Mouse (Mus musculus) stomach, embryonic 14.5 days (tissue): ENCODE data around the gene Sos2. TPM values are rescaled to one million over a fixed set of nuclear protein-coding genes. Genes with fewer than 3 reads are reported as not detected.
"Not testable (repeated sequence)": the region's sequence is repeated elsewhere in the genome, so short reads cannot be mapped to it uniquely, and the experiment has no call there.

ENCODE experiments used
- ATAC-seq: fragments of 200-750 bp; cut with Nextera tagmentation; 2 replicates; pipeline ENCODE4 v1.8.0; 2017; ENCODE audit warnings: low read depth, moderate TSS enrichment; ENCODE audit not compliant: insufficient number of reproducible peaks, insufficient read depth, low FRiP score
- H3K27ac ChIP-seq: fragments of 300-500 bp; sonication (generic); 2 replicates; pipeline ENCODE4 v1.5.1; 2014; ENCODE audit warnings: mild to moderate bottlenecking, low read length, moderate library complexity, mixed read lengths
- H3K27me3 ChIP-seq: fragments of 300-500 bp; sonication (generic); 2 replicates; pipeline ENCODE4 v1.6.1; 2014; ENCODE audit warnings: low read length, control low read depth, mixed read lengths; ENCODE audit not compliant: control insufficient read depth, insufficient read depth
- H3K36me3 ChIP-seq: fragments of 300-500 bp; sonication (generic); 2 replicates; pipeline ENCODE4 v1.6.1; 2014; ENCODE audit warnings: mild to moderate bottlenecking, control low read depth, low read length, moderate library complexity, mixed read lengths; ENCODE audit not compliant: control insufficient read depth, insufficient read depth
- H3K4me1 ChIP-seq: fragments of 300-500 bp; sonication (generic); 2 replicates; pipeline ENCODE4 v1.6.1; 2014; ENCODE audit warnings: low read length, control low read depth, mixed read lengths; ENCODE audit not compliant: control insufficient read depth, insufficient read depth
- H3K4me2 ChIP-seq: fragments of 300-500 bp; sonication (generic); replicated peaks from 2 replicates; pipeline ENCODE4 v1.6.1; 2014; ENCODE audit warnings: low read depth, low read length, control low read depth
- H3K4me3 ChIP-seq: fragments of 300-500 bp; sonication (generic); 2 replicates; pipeline ENCODE4 v1.5.1; 2014; ENCODE audit warnings: low read depth, low read length, control low read depth
- H3K9ac ChIP-seq: fragments of 300-500 bp; sonication (generic); replicated peaks from 2 replicates; pipeline ENCODE4 v1.6.1; 2014; ENCODE audit warnings: low read depth, mild to moderate bottlenecking, control low read depth, low read length, moderate library complexity, mixed read lengths
- H3K9me3 ChIP-seq: fragments of 300-500 bp; sonication (generic); 2 replicates; pipeline ENCODE4 v1.6.1; 2016; ENCODE audit warnings: low read depth, low read length, control low read depth; ENCODE audit not compliant: control insufficient read depth
- WGBS: fragments of 180-500 bp; shearing (Covaris S2); extraction: QIAGEN DNeasy Blood & Tissue Kit; methylation state at CpG from one replicate; pipeline ENCODE4 v1.1.7; 2014; 5-methylcytosine and 5-hydroxymethylcytosine counted together
- polyA plus RNA-seq: library from polyadenylated mRNA; unstranded; fragments of >200 nt; fragmentation: Nextera tagmentation; extraction: Ambion mirVana; gene quantifications from 2 replicates; pipeline ENCODE4 v1.2.1, GENCODE M21; 2014

The Sos2 gene
- polyA plus RNA-seq, 1 experiment from 2014 or later: 15.0 TPM

DNA sequence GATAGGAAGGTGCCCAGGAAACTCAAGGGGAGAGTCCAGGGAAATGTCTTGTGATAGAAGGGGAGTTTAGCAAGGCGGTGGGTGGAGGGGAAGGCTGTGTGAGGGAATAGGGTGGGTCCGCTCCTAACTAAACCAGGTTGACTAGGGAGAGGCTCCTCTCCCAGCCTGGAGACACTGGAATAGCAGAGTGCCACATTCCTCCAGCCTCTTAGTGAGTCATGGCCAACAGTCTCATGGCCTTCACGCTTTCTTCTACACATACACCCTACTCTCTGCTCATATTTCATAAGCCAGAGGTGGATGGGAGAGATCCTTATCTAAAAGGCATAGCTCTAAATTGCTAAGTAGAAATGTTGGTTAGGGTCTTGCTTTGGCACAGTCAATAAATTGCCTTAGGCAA lies 111.7 kb downstream of the Sos2 start:
- no peak for ATAC-seq
- no peaks in the 10 kb centered on the region; the same call in 1 of the 2 replicates for H3K4me1 ChIP-seq
- no peak overlapping the region for H3K4me3 ChIP-seq
- H3K9me3 ChIP-seq: no peaks in the 10 kb centered on the region
- WGBS: 87% methylated on average over 3 of the region's 3 CpGs
- no peak overlapping the region for H3K27ac ChIP-seq
- no peak overlapping the region for H3K9ac ChIP-seq
- no peaks in the 10 kb centered on the region for H3K36me3 ChIP-seq
- H3K4me2 ChIP-seq: no peak overlapping the region
- H3K27me3 ChIP-seq: no peaks in the 10 kb centered on the region

DNA sequence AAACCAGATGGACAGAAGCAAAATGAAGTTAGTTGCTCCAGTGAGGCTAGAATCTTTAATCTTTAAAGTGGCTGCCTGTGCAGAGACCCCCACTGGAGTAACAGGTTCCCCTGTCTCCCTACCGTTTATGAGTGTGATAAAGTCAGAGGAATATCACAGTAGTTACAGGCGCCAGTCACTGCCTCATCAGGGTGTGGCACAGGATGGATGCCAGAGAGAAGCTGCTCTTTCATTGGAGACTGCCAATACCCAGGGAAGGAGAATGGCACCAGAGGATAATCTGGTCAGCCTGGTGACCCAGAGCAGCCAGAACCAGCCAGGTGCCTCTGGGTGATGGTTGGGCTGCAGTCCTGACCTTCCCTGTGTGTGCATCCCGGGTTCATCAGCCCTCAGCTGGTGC lies 113.4 kb downstream of the Sos2 start:
- no peaks in the 10 kb centered on the region for H3K4me1 ChIP-seq
- WGBS: 79% methylated on average over 3 of the region's 3 CpGs
- H3K27me3 ChIP-seq: no peaks in the 10 kb centered on the region
- no peak overlapping the region for H3K9ac ChIP-seq
- ATAC-seq: no peak
- H3K9me3 ChIP-seq: no peaks in the 10 kb centered on the region
- no peak overlapping the region for H3K4me2 ChIP-seq
- no peaks in the 10 kb centered on the region for H3K36me3 ChIP-seq
- H3K4me3 ChIP-seq: no peak overlapping the region
- H3K27ac ChIP-seq: no peak overlapping the region

DNA sequence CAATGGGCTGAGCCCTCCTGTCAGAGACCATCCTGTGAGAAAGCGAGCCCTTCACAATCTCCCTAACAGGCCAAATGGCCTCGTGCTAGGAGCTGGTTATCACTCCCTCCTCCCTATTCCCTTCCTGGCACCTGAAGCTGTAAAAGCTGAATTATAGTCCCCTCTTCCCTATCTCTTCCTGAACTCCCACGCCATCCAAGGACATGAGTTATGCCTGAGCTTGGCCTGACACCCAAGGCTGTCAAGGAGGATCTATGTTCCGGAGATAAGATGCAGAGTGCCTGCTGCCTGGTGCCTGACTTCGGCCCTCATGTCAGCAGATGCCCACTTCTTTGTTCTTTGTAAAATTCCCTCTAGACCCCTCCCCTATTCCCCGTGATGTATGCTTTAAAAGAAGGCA lies 120.6 kb downstream of the Sos2 start:
- H3K4me2 ChIP-seq, H3K4me1 ChIP-seq, H3K9ac ChIP-seq, H3K27ac ChIP-seq, H3K36me3 ChIP-seq, ATAC-seq, H3K4me3 ChIP-seq, H3K9me3 ChIP-seq, H3K27me3 ChIP-seq: not testable (repeated sequence)
- WGBS: 77% methylated on average over 6 of the region's 6 CpGs

DNA sequence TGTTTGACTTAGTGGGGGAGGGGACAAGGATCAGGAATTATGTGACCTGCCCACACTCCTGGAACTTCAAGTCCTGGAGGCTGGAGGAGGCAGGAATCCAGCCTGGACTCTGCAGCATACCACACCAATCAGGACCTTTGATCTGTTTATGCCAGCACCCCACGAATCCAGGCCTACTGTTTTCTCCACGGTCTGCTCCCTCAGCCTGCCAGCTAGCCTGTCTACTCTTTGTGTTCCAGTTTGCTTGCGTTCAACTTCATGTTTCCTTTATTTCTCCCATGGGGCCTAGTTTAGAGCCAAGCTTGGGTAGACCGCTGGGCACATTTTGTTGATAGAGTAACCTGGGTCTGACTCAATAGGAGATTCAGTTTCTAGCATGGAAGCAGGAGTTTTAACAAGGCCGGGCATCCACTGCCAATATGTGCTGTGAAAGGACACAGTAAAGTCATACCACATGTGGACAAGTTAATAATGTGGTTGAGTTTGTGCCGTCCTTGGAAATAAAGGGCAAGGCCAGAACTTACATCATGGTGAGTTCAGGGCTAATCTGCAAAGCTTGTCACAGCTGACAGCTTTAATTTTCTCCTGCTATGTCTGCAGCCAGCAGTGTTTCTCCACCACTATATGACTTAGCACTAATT lies 125.3 kb downstream of the Sos2 start:
- no peak overlapping the region for H3K27ac ChIP-seq
- H3K4me3 ChIP-seq: no peak overlapping the region
- no peak for ATAC-seq
- H3K4me1 ChIP-seq: peaks cover 6% of the 10 kb centered on the region; the same call in 1 of the 2 replicates
- peaks cover 4% of the 10 kb centered on the region; the same call in 1 of the 2 replicates for H3K9me3 ChIP-seq
- no peak overlapping the region for H3K9ac ChIP-seq
- no peaks in the 10 kb centered on the region for H3K27me3 ChIP-seq
- 59% methylated on average over 6 of the region's 6 CpGs for WGBS
- H3K36me3 ChIP-seq: no peaks in the 10 kb centered on the region
- H3K4me2 ChIP-seq: no peak overlapping the region

DNA sequence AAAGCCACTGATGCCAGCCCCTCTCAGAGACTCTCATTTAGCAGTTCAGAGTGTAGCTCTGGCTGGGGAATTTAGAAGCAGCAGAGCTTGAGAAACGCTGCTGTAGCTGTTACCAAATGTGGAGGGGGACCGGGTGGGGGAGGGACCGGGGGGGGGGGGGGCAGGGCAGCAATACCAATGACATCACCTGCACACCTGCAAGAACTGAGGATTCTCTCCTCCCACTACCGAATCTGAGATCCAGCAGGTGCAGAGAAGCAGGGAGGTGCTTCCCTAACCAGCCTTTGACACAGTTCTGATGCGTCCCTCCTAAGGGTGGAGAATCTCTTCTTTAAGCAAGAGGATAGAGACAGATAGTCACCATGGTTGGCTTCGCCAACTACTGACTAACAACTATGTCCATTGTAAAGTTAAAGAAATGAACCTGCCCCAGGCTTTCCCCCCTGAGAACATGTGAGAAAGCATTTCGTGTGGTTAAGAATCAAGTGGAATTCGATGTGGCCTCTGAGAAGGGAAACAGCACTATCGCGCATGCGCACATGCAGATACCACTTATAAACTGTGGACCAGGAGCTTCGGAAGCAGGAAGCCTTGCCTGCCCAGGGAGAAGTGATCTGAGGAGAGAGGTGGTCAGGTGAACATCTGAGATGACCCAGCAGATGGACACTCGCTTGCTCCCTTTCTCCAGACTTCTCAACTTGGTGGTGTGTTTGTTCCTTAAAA lies 136.0 kb downstream of the Sos2 start:
- Histone ChIP-seq H3K9ac (no peak overlapping the region), H3K4me1 (no peaks in the 10 kb centered on the region), H3K9me3 (no peaks in the 10 kb centered on the region), H3K4me3 (no peak overlapping the region), H3K36me3 (no peaks in the 10 kb centered on the region), H3K27ac (no peak overlapping the region), H3K27me3 (no peaks in the 10 kb centered on the region), H3K4me2 (no peak overlapping the region)
- 73% methylated on average over 12 of the region's 13 CpGs for WGBS
- no peak for ATAC-seq

DNA sequence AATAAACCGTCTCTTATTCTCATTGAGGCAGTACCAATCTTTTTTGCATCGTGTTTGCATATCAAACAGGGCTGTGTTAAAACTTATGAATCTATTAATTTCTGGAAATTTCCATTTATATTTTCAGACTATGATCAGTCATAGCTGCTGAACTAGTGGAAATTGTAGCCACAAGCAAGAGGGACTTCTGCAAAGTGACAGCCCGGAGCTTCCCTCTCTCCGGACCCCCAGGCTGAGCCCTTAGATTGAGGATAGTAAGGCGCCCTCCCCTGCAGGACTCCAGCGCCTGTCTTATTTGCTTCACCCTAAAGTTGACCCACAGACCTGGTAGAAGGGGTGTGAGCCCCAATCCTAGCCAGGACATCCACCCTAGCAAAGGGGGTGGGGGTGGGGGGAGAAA lies 136.7 kb downstream of the Sos2 start:
- no peak for ATAC-seq
- 83% methylated on average over 6 of the region's 6 CpGs for WGBS
- Histone ChIP-seq H3K36me3 (no peaks in the 10 kb centered on the region), H3K4me3 (no peak overlapping the region), H3K9me3 (no peaks in the 10 kb centered on the region), H3K9ac (no peak overlapping the region), H3K4me2 (no peak overlapping the region), H3K27me3 (no peaks in the 10 kb centered on the region), H3K27ac (no peak overlapping the region), H3K4me1 (no peaks in the 10 kb centered on the region)

DNA sequence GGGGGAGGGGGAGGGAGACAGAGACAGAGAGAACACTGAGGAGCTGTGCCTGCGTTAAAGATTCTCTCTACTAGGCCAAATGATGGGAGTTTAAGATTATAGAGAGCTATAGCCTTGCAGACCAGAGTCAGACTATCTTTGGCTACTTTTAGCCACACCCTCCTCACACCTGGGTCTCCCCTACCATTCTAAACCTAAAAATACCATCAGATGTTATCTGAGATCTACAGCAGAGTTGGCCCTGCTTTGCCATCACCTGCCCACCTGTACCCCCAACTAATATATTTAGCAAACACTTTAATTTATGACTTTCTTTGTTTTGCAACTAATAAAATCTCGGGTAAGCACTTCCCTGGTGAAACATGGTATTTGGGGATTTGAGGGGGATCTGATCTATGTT lies 137.1 kb downstream of the Sos2 start:
- WGBS: 57% methylated on average over 2 of the region's 2 CpGs
- H3K4me3 ChIP-seq: no peak overlapping the region
- no peaks in the 10 kb centered on the region for H3K4me1 ChIP-seq
- no peaks in the 10 kb centered on the region for H3K9me3 ChIP-seq
- ATAC-seq: no peak
- H3K36me3 ChIP-seq: no peaks in the 10 kb centered on the region
- no peaks in the 10 kb centered on the region for H3K27me3 ChIP-seq
- H3K9ac ChIP-seq: no peak overlapping the region
- no peak overlapping the region for H3K4me2 ChIP-seq
- no peak overlapping the region for H3K27ac ChIP-seq

DNA sequence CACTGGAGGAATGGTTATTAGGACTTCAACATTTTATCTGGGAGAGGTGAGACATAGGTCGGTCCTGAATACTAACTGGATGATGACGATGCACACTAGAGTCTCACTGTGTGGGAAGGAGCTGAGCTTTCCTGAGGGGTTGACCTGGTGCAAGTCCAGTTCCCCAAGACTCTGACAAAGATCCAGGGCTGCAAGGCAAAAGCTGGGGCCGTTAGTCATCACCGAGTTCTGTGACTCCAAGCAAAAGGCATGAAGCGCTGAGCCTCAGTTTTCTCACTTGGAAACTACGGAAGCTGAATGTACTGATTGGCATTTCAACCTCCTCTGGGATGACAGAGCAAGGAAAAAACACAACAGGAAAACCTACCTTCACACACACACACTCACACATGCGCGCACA lies 139.3 kb downstream of the Sos2 start:
- no peaks in the 10 kb centered on the region for H3K27me3 ChIP-seq
- no peaks in the 10 kb centered on the region for H3K36me3 ChIP-seq
- no peak overlapping the region for H3K4me3 ChIP-seq
- no peak for ATAC-seq
- 89% methylated on average over 8 of the region's 8 CpGs for WGBS
- no peaks in the 10 kb centered on the region for H3K9me3 ChIP-seq
- peaks cover 15% of the 10 kb centered on the region; the same call in 1 of the 2 replicates for H3K4me1 ChIP-seq
- no peak overlapping the region for H3K4me2 ChIP-seq
- no peak overlapping the region for H3K27ac ChIP-seq
- no peak overlapping the region for H3K9ac ChIP-seq
